Mouse (Mus musculus): ENCODE results near the gene Col4a3.

Gene Col4a3

DNA sequence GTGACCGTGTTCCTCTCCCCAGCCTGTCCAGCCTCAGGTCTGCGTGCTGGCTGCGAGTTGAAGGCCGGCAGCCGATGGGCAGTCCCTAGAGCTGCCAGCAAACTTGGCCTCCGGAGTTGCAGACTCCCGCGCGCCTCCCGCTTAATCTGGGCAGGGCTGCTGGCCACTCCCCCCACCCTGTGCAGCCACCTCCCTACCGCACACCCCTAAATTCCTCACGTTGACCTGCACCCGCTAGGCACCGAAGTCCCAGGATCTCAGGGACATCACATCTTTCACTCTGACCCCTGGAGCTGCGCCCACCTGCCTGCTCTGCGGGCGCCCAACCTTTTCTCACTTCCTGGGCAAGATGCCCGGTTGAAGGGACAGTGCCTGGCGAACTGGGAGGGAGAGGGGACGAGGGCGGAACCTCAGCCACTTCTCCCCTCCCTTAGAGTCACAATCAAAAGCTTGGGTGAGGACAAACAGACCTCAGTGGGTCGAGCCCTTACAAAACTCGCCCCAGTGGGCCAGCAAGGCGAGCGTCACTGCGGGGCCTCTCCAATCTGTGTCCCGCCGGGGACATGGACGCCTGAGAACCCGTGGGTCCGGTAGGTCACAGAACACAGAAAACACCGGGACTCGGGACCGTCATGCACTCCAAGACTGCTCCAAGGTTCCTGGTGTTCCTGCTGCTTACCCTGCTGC is at the start of gene Col4a3, which contains the start of gene Col4a4:
Col4a3 (plus strand) TSS at position 209 of the 687 bp plus-strand sequence.
Col4a4 (minus strand) TSS at position 137 of the 687 bp plus-strand sequence.
- DNase-seq = no peak

- no peak for DNase-seq
Measured at GRCm38 (mm10) chr1:82537848-82538247, 48.9 kb upstream of the Col4a3 start.

DNA sequence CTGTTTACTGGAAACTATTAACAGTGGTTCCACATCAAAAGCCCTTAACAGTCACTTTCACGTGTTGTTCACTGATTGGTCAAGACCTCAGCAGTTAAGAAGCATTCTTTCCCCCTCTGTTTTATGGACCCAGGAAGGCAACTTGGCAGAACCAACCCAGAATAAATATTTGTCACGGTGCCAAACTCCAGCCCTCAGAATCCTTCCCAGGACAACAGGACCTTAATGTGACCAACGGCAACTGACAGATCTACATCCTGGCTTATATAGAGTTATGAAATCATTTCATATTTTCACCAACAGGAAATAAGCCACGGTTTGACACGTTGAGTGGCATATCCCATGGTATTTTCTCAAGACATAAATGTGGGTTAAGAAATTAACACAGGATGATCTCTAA is 46.7 kb upstream of the Col4a3 start:
- DNase-seq = no peak

DNA sequence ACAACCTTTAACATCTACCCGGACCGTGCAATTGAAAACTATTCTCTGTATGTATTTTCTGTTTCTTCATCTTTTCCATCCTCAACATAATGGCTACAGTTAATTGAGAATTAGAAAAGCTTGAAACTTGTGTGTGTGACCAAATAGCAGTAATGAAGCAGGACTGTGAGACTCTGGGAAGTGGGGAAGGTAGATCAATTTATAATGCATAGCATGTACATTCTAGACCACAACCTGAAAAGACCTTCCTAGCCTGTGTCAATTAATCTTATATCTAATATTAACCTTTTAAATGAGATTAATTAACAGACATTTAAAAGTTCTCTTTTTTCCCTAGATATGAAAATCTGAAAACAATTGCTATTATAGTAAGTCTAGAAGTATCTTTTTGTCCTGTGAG is 42.8 kb upstream of the Col4a3 start:
- no peak for DNase-seq

DNA sequence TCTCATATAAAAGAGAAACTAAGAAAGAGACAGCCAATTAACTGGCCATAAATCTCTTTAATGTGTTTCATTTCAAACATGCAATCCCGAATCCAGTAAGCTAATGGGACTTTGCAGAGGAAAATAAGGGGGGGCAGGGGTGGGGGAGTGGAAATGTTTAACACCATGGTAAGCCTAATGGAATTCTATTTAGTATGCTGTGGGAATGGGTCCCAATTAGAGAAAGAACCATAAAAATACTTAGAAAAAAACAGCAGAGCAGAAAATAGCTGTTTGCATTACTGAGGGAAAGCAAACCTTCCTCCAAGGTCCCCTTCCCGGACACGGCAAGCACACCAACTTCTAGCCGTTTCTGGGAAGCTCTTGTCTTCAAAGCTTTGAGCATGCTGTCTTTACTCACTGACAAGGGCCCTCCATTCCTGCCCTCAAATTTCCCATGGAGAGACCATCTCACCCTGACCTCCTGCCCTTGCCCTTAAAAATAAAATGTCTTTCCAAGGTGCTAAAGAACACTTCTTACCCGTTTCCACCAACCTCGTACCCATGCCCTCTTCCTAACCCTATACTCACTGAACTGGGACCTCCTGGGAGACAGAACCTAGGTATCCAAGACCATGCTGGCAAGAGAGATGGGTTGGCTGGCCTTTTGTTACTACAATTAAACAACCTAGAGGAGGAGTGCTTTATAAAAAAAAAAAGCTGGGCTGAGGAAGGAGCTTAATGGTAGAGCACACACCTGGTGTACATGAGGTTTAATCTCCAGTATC is 42.1 kb upstream of the Col4a3 start:
- DNase-seq = no peak

DNA sequence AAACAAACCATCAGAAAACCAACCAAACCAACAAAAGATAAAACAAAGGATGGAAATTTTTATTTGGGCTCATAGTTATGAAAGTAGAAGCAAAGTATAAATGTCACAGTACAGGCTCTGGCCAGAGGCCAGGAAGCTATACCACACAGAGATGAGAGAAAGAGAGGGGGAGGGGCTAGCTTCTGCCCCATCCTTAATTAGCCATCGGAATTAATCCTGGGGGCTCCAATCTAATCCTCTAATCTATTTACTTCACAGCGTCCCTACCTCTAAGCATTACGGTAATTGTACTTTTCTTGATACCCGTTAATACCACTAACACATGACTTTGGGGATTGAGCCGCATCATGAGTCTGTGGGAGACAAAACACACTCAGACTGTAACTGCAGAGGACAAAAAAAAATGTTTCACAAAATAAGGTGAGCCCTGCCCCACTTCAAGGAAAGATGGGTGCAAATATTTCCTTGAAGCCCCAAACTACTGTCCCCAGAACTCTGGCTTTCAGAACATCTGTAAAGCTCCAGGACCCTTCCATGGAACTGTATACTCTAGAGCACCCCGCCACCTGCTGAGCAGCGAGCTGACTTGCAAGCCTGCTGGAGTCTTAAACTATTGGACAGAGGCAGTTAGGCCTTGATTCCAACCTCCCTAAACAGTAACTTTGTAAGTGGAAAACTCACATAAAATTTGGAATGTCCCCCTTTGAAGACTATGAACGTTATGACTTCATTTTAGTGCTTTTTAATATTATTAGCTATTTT is 41.3 kb upstream of the Col4a3 start:
- no peak for DNase-seq

DNA sequence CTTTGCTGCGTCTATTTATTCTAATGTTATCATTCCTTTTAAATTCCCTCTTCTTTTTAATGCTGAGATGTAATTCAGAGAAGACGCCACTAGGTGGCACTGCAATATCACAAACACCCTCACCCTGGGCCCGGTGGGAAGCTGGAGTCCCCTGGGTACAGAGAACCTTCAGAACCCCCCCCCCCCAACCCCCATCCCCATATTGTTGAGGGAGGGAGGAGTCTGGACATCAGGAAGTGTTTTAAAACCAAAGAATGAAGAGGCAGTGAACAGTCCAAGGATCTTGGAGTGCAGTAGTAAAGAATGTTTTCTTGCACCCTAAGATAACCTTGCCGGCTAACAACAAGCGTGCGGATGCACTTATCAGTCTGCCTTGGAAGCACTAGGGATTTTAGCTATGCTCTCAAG is 32.3 kb upstream of the Col4a3 start:
- DNase-seq = no peak

GRCm38 (mm10) chr1:82554889-82555288 is 31.8 kb upstream of the Col4a3 start:
- DNase-seq = no peak

- DNase-seq = no peak
Measured at GRCm38 (mm10) chr1:82560223-82560622, 26.5 kb upstream of the Col4a3 start.

DNA sequence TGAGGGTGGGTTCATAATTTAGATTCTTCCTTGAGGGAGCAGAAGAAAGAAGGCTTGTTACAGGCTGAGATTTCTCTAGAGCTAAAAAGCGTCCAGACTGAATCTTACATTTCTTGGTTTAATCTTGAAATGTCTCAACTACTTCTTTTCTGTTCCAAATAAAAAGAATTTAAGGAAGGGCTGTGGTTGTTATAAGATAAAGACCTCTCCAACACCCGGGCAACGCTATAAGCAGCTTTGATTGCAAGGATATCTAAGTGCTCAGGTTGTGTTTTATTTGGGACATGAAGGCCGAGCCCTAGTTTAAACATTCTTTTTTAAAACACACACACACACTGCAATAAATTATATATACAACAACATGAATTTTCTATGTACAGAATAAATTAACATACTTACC is 17.3 kb upstream of the Col4a3 start:
- DNase-seq = no peak

DNA sequence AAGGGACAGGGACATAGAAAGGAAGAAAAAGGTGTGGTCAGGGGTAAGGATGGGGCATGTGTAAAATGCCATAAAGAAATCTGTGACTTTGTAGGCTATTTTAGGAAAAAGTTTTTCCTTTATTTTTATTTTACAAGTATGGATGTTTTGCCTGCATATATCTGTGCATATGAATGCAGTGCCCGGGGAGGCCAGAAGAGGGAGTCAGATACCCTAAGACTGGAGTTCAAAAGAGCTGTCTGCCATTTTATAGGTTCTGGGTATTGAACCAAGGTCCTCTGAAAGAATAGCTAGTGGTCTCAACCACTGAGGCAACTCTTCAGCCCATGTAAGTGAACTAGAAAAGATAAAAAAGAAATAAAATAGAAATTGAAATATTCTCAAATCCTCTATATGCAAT is 15.0 kb upstream of the Col4a3 start:
- DNase-seq = no peak

- no peak for DNase-seq
Measured at GRCm38 (mm10) chr1:82575681-82576080, 11.0 kb upstream of the Col4a3 start.

DNA sequence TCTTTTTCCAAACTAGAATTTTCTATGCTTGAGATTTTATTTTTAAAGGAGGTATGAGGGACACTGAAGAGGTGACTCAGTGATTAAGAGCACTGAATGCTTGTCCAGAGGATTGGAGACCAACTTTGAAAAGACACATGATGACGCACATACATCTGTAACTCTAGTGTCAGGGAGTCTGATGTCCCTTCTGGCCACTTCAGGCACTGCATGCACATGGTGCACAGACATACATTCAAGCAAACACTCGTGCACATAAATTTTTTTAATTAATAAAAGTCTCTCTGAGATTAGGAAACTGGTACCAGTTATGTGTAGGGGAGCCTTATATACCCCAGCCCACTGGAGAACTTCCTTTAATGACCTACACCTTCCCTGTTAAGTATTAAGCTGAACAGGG is 10.5 kb upstream of the Col4a3 start:
- DNase-seq = no peak

GRCm38 (mm10) chr1:82577339-82577738 is 9.4 kb upstream of the Col4a3 start:
- DNase-seq = no peak

GRCm38 (mm10) chr1:82577915-82578314 is 8.8 kb upstream of the Col4a3 start:
- DNase-seq = no peak

GRCm38 (mm10) chr1:82578320-82578719 is 8.4 kb upstream of the Col4a3 start:
- no peak for DNase-seq

DNA sequence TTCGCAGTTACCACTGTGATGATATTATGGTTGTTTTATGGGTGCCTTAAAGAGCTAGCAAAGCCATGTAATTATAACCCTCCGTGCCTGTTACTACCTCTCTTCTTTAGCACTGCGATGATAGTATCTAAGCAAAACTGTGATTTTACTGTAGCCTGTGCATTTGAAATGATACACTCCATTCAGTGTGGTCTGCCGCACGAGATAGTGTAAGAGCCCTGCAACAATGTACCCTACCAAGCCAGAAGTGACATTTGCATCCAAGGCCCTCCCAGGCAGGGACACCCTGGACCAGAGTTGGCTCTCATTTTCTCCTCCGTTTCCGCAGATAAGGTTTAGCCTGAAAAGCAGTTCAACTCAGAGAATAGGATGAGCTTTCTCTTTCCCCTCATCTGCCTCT is 740 bp upstream of the Col4a3 start:
- DNase-seq = no peak

DNA sequence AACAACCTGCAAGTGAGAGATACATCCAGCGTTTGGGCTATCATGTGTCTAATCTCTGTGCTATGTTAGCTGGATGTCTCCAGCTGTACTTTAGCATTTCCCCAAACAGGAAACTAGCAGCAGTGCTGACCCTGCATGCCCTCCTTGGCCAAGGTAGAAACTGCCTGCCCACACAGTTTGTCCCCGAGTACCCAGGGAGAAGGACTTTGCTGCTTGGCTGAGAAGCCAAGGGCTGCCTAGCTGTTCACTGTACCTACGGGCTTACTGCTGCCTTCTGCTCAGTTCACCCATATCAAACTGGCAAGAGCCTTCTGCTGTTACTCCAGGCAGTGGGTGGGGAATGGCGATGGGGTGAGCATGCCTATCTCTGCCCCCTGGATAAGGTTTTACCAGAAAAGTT is 3.5 kb downstream of the Col4a3 start:
- no peak for DNase-seq

DNA sequence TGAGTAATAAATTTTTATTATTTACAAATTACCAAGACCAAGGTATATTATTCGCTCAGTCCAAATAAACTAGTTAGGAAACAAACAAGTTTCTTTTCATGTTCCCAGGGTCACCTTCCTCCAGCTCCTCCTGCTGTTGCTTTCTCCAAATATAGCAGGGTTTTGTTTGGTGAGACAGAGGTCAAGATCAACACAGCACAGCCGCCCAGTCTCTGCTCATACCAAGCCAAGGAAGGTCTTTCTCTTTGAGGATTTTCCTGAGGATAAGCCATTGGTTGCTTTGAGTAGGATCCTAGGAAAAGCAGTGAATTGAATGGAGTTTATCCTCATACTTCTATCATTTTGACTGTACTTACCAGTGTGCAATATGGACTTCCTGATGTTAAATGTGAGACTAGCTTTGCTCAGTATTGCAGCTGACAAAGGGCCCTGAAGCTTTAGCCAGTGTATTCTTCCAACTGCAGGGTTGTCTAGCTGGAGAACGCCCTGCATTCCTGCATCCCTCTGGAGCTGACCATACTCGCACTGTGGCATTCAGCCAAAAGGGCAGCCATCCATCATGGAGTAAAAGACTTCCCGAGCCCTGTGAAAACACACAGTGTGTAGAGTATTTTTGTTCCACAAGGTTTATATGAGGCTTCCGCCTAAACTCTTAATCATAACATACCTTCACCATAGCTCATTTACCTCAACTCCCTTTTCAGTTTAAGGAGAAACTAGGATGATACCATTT is 10.3 kb downstream of the Col4a3 start:
- no peak for DNase-seq

GRCm38 (mm10) chr1:82603198-82603950 is 16.7 kb downstream of the Col4a3 start:
- no peak for DNase-seq

DNA sequence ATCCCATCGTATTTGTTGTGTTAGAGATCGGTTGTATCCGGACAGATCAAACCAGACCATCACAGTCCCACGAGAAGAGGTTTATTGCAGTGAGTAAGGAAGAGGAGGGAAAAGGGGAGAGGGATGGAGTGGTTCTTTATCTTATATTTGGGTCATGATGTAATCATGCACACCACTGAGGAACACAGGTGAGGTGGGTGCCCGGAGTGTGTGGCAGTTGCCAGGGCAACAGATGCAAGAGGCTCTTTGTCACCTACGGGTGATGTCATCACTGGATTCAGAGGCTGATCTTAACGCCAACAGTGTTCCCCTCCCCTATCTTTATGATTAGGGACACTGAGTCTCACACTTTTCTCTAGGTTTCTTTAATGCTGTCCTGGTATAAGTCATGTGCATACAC is 18.6 kb downstream of the Col4a3 start:
- no peak for DNase-seq

DNA sequence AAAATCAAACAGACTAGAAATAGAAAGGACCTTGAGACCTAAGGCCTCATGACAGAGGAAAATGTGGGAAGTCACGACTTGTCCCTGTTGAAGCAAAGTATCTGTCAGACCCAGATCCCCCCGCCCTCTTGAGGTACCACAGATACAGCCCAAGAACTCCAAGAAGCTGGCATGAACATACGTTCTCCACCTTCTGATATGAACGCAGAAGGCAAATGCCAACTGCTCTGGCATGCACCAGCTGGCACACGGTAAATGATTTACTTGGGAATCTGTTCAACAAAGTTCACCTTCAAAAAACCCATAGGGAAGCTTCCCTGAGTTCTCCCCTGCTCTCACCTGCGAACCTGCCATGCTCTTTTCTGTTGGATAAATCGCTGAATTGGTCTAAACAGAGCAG is 19.1 kb downstream of the Col4a3 start:
- DNase-seq = no peak
